Mouse (Mus musculus) heart, adult 2 months (tissue): ENCODE data around the gene Tecpr1. TPM values are rescaled to one million over a fixed set of nuclear protein-coding genes. Genes with fewer than 3 reads are reported as not detected.

Experiments
- DNase-seq, 2 experiments: peaks; one replicate each; pipeline ENCODE4 v3.0.0; 2021
- H3K27ac ChIP-seq: fragments of 200-600 bp; 2 replicates; pipeline ENCODE4 v1.8.1; 2022
- H3K27me3 ChIP-seq: fragments of 200-500 bp; 2 replicates; pipeline ENCODE4 v1.6.1; 2012; ENCODE audit warnings: mild to moderate bottlenecking, low read length, inconsistent platforms, mixed read lengths; ENCODE audit not compliant: control insufficient read depth, insufficient read depth
- H3K36me3 ChIP-seq: fragments of 200-500 bp; 2 replicates; pipeline ENCODE4 v1.6.1; 2012; ENCODE audit warnings: low read length, inconsistent platforms; ENCODE audit not compliant: control insufficient read depth, insufficient read depth
- H3K4me1 ChIP-seq: fragments of 200-500 bp; 2 replicates; pipeline ENCODE4 v1.6.1; 2011; ENCODE audit warnings: low read length; ENCODE audit not compliant: control insufficient read depth, insufficient read depth
- H3K4me3 ChIP-seq: fragments of 200-600 bp; 2 replicates; pipeline ENCODE4 v1.8.1; 2022
- H3K79me2 ChIP-seq: fragments of 200-500 bp; replicated peaks from 2 replicates; pipeline ENCODE4 v1.6.1; 2012; ENCODE audit warnings: mild to moderate bottlenecking, inconsistent platforms, low read length, moderate library complexity, mixed read lengths; ENCODE audit not compliant: control insufficient read depth, insufficient read depth
- H3K9ac ChIP-seq: fragments of 200-500 bp; 2 replicates; pipeline ENCODE4 v1.6.1; 2012; ENCODE audit warnings: low read depth, mild to moderate bottlenecking, control low read depth, inconsistent platforms, low read length, mixed read lengths
- CTCF ChIP-seq: fragments of 200-600 bp; IDR thresholded peaks from 2 replicates; pipeline ENCODE4 v1.8.1; 2022; ENCODE audit warnings: antibody characterized with exemption, mild to moderate bottlenecking, moderate library complexity
- EP300 ChIP-seq: fragments of 200-500 bp; IDR thresholded peaks from 2 replicates; pipeline ENCODE4 v1.6.1; 2011; ENCODE audit warnings: low read depth, low read length, control low read depth; ENCODE audit not compliant: insufficient read depth
- POLR2A ChIP-seq: fragments of 200-500 bp; IDR thresholded peaks from 2 replicates; pipeline ENCODE4 v1.6.1; 2011; ENCODE audit warnings: mild to moderate bottlenecking, low read depth, low read length, control low read depth; ENCODE audit not compliant: insufficient read depth
- WGBS: fragments of 180-500 bp; shearing (Covaris S2); methylation state at CpG from one replicate; pipeline ENCODE4 v1.1.7; 2018; 5-methylcytosine and 5-hydroxymethylcytosine counted together
- intact Hi-C: fragments of 180-260 bp; cut with DNase I; formaldehyde crosslinking; loops from one replicate; pipeline ENCODE4 v1.15.1; 2025
- long read RNA-seq: library from polyadenylated mRNA; stranded (forward); transcript quantifications from one replicate; pipeline ENCODE4 v2.0.0, GENCODE M21; 2021
- polyA plus RNA-seq: library from polyadenylated mRNA; depleted of rRNA; stranded (reverse); fragments of >200 nt; gene quantifications from 2 replicates; pipeline ENCODE4 v1.2.3, GENCODE M21; 2012; rRNA removed
- total RNA-seq, 2 experiments: library from RNA; stranded (reverse); gene quantifications; 2 replicates each; pipeline ENCODE4 v1.2.3; 2021

Tecpr1 gene
- 10 to 100 TPM; 24.2 to 27.6 TPM for total RNA-seq
- 33.7 and 34.9 TPM in 2 replicates for polyA plus RNA-seq
- long read RNA-seq, full-length matches to known transcripts = 34 of 54 reads
- long read RNA-seq, partial matches to known transcripts = 10 of 54 reads
- long read RNA-seq, other reads (novel, unspliced or antisense) = 10 of 54 reads

GRCm38 (mm10) chr5:144223503-144223862 is at the start of gene Tecpr1:
Gene Tecpr1 (minus strand): TSS chr5:144223615.
- Histone ChIP-seq H3K4me1 (peaks cover 10% of the 10 kb centered on the region), H3K79me2 (no peaks in the 10 kb centered on the region; the same call in 1 of the 2 replicates), H3K27me3 (no peaks in the 10 kb centered on the region), H3K4me3 (peak within 1 kb of the TSS; percentile 92), H3K36me3 (no peaks in the 10 kb centered on the region), H3K9ac (peak within 1 kb of the TSS; percentile 82), H3K27ac (peak within 1 kb of the TSS; percentile 89)
- under 1% methylated on average over 37 of the region's 37 CpGs for WGBS
- intact Hi-C loops = loop anchor here (1.0 kb wide), 1 partner anchor 32 kb away; no protein-coding TSS in a partner anchor
- DNase-seq = peak; percentile 95 to 97
- TF ChIP-seq POLR2A (peak; percentile 89), CTCF (peak; percentile 36), EP300 (0 out of 2 replicates have a peak, but pooled peaks have one; percentile 39)

- intact Hi-C loops = no loop called here
- TF ChIP-seq CTCF = no peak
- TF ChIP-seq EP300 = no peak
- TF ChIP-seq POLR2A = no peak
- Histone ChIP-seq H3K4me3 (no peak overlapping the region), H3K27me3 (no peaks in the 10 kb centered on the region), H3K27ac (peak overlapping the region; percentile 2; the same call in 1 of the 2 replicates), H3K9ac (no peak overlapping the region), H3K79me2 (no peaks in the 10 kb centered on the region), H3K36me3 (peaks cover 8% of the 10 kb centered on the region; the same call in 1 of the 2 replicates), H3K4me1 (peaks cover 22% of the 10 kb centered on the region)
- no peak for DNase-seq
- 39% methylated on average over 5 of the region's 5 CpGs for WGBS
Observed at GRCm38 (mm10) chr5:144271772-144272171, 48.4 kb upstream of the Tecpr1 start.

GRCm38 (mm10) chr5:144271118-144271517 is 47.7 kb upstream of the Tecpr1 start:
- TF ChIP-seq POLR2A (no peak), EP300 (no peak)
- intact Hi-C loops = no loop called here
- WGBS = 34% methylated on average over 3 of the region's 3 CpGs
- Histone ChIP-seq H3K27ac (no peak overlapping the region; the same call in 1 of the 2 replicates), H3K27me3 (no peaks in the 10 kb centered on the region), H3K79me2 (no peaks in the 10 kb centered on the region), H3K36me3 (peaks cover 8% of the 10 kb centered on the region; the same call in 1 of the 2 replicates), H3K9ac (no peak overlapping the region), H3K4me1 (peaks cover 22% of the 10 kb centered on the region), H3K4me3 (no peak overlapping the region)
- no peak for DNase-seq

GRCm38 (mm10) chr5:144270420-144270819 is 47.0 kb upstream of the Tecpr1 start:
- H3K4me1 ChIP-seq = peaks cover 22% of the 10 kb centered on the region
- H3K79me2 ChIP-seq = no peaks in the 10 kb centered on the region
- TF ChIP-seq EP300 (no peak), CTCF (no peak), POLR2A (no peak)
- 89% methylated on average over 8 of the region's 8 CpGs for WGBS
- H3K27ac ChIP-seq = no peak overlapping the region
- no peaks in the 10 kb centered on the region for H3K27me3 ChIP-seq
- DNase-seq = no peak
- no peak overlapping the region for H3K9ac ChIP-seq
- intact Hi-C loops = loop anchor here (1.0 kb wide), 1 partner anchor 10 kb away; no protein-coding TSS in a partner anchor
- no peak overlapping the region for H3K4me3 ChIP-seq
- H3K36me3 ChIP-seq = peaks cover 8% of the 10 kb centered on the region; the same call in 1 of the 2 replicates

GRCm38 (mm10) chr5:144269926-144270325 is 46.5 kb upstream of the Tecpr1 start:
- H3K36me3 ChIP-seq = peaks cover 8% of the 10 kb centered on the region; the same call in 1 of the 2 replicates
- no peak overlapping the region for H3K4me3 ChIP-seq
- H3K27ac ChIP-seq = no peak overlapping the region
- DNase-seq = no peak
- 93% methylated on average over 7 of the region's 7 CpGs for WGBS
- intact Hi-C loops = loop anchor here (1.0 kb wide), 1 partner anchor 10 kb away; no protein-coding TSS in a partner anchor
- H3K9ac ChIP-seq = no peak overlapping the region
- H3K79me2 ChIP-seq = no peaks in the 10 kb centered on the region
- no peak for TF ChIP-seq EP300
- no peak for TF ChIP-seq CTCF
- no peak for TF ChIP-seq POLR2A
- H3K4me1 ChIP-seq = peaks cover 21% of the 10 kb centered on the region
- no peaks in the 10 kb centered on the region for H3K27me3 ChIP-seq

- Histone ChIP-seq H3K4me3 (no peak overlapping the region), H3K27me3 (no peaks in the 10 kb centered on the region), H3K36me3 (peaks cover 8% of the 10 kb centered on the region), H3K4me1 (peaks cover 23% of the 10 kb centered on the region), H3K79me2 (no peaks in the 10 kb centered on the region; the same call in 1 of the 2 replicates), H3K9ac (no peak overlapping the region), H3K27ac (no peak overlapping the region)
- TF ChIP-seq CTCF (peak; percentile 69), POLR2A (no peak), EP300 (peak; percentile 83)
- DNase-seq = peak; percentile 56 to 63
- WGBS = 52% methylated on average over 8 of the region's 8 CpGs
- intact Hi-C loops = no loop called here
Observed at GRCm38 (mm10) chr5:144267535-144268241, 44.3 kb upstream of the Tecpr1 start.
